Mouse (Mus musculus) megakaryocyte, embryonic 14.5 days (primary cell): ENCODE results near the gene Gclc. TPM values are rescaled to one million over a fixed set of nuclear protein-coding genes. Genes with fewer than 3 reads are reported as not detected.
A peak's percentile ranks its signal among the peaks of the same experiment; 100 is the strongest.

Source experiments
- H3K27me3 ChIP-seq: replicated peaks from 2 replicates; pipeline ENCODE3; 2012; ENCODE audit warnings: inconsistent platforms
- H3K36me3 ChIP-seq: replicated peaks from 2 replicates; pipeline ENCODE3; 2012; ENCODE audit warnings: low read length, inconsistent platforms, mixed read lengths
- H3K4me1 ChIP-seq: 2 replicates; pipeline ENCODE4 v1.6.1; 2012; ENCODE audit warnings: inconsistent platforms
- H3K4me3 ChIP-seq: replicated peaks from 2 replicates; pipeline ENCODE3; 2012; ENCODE audit warnings: moderate library complexity, mild to moderate bottlenecking, inconsistent platforms
- H3K9me3 ChIP-seq: 2 replicates; pipeline ENCODE4 v1.6.1; 2012; ENCODE audit warnings: inconsistent platforms
- FLI1 ChIP-seq: IDR thresholded peaks from 2 replicates; pipeline ENCODE4 v1.6.1; 2012; ENCODE audit warnings: low read length, inconsistent platforms, mixed read lengths
- GATA1 ChIP-seq: IDR thresholded peaks from 3 replicates; pipeline ENCODE4 v1.6.1; 2012; ENCODE audit warnings: mixed read lengths, low read length, inconsistent platforms, borderline replicate concordance
- polyA plus RNA-seq: library from polyadenylated mRNA; stranded (reverse); fragments of >175 nt; gene quantifications from 2 replicates; pipeline ENCODE4 v1.2.3, GENCODE M21; 2012; ENCODE audit warnings: low replicate concordance; ENCODE audit not compliant: insufficient read depth

The Gclc gene
- polyA plus RNA-seq: 2.3 and 9.1 TPM in 2 replicates

GRCm38 (mm10) chr9:77753853-77754727, at the start of gene Gclc:
TSS of gene Gclc (plus strand) at chr9:77754535.
- no peaks in the 10 kb centered on the region for H3K9me3 ChIP-seq
- no peak for TF ChIP-seq GATA1
- TF ChIP-seq FLI1: no peak
- H3K4me1 ChIP-seq: peaks cover 50% of the 10 kb centered on the region
- peak within 1 kb of the TSS; percentile 99 for H3K4me3 ChIP-seq
- no peaks in the 10 kb centered on the region for H3K27me3 ChIP-seq
- peaks cover 24% of the 10 kb centered on the region for H3K36me3 ChIP-seq

DNA sequence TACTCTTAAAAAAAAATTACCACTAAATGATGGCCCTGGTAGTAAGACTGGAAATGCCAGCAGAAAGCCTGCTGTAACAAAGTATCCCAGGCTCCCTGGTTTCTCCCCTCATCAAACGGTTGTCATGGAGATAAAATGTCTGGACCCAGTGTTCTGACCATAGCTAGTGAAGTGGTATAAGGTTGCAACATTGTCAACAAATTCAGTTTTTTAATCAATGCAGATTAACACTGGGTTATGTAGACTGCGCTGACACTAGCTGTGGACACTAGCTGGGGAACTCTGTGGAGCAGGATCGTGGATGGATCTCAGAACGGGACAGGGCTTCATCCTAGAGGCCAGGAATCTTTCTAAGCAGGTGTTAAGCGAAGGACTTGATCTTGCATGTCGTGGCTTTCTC, 47.8 kb upstream of the Gclc start:
- Histone ChIP-seq H3K9me3 (no peaks in the 10 kb centered on the region), H3K4me3 (no peak overlapping the region), H3K27me3 (peaks cover 2% of the 10 kb centered on the region), H3K4me1 (peaks cover 34% of the 10 kb centered on the region), H3K36me3 (no peaks in the 10 kb centered on the region)
- TF ChIP-seq FLI1: no peak
- no peak for TF ChIP-seq GATA1

- H3K4me3 ChIP-seq: no peak overlapping the region
- H3K4me1 ChIP-seq: peaks cover 35% of the 10 kb centered on the region
- no peaks in the 10 kb centered on the region for H3K36me3 ChIP-seq
- TF ChIP-seq GATA1: no peak
- TF ChIP-seq FLI1: no peak
- H3K9me3 ChIP-seq: no peaks in the 10 kb centered on the region
- H3K27me3 ChIP-seq: peaks cover 2% of the 10 kb centered on the region
These were observed 46.7 kb upstream of the Gclc start for GRCm38 (mm10) chr9:77707433-77708139.

GRCm38 (mm10) chr9:77708950-77709349, 45.4 kb upstream of the Gclc start:
- H3K4me3 ChIP-seq: peak overlapping the region; percentile 18
- no peaks in the 10 kb centered on the region for H3K9me3 ChIP-seq
- H3K27me3 ChIP-seq: peaks cover 2% of the 10 kb centered on the region
- TF ChIP-seq GATA1 (no peak), FLI1 (no peak)
- peaks cover 43% of the 10 kb centered on the region for H3K4me1 ChIP-seq
- H3K36me3 ChIP-seq: no peaks in the 10 kb centered on the region

GRCm38 (mm10) chr9:77711021-77711569, 43.2 kb upstream of the Gclc start:
- H3K4me3 ChIP-seq: no peak overlapping the region
- H3K9me3 ChIP-seq: no peaks in the 10 kb centered on the region
- H3K36me3 ChIP-seq: no peaks in the 10 kb centered on the region
- peaks cover 33% of the 10 kb centered on the region for H3K4me1 ChIP-seq
- peaks cover 4% of the 10 kb centered on the region for H3K27me3 ChIP-seq
- TF ChIP-seq GATA1: no peak
- TF ChIP-seq FLI1: no peak

DNA sequence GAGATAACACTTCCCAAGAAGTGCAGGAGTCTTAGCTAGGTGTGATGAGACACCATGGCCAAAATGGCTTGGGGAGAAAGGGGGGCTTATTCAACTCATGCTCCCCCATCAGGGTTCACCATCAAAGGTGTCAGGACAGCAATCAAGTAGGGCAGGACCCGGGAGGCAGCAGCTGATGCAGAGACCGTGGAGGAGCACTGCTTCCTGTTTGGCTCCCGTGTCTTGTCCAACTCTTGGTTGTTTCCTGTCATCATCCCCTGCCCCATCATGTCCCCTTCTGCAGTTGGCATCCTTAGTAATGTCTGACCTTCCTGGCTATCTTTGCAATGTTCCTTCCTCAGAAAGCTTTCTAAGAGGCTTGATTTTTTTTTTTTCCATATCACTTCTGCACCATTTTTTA, 41.5 kb upstream of the Gclc start:
- Histone ChIP-seq H3K4me1 (peaks cover 33% of the 10 kb centered on the region), H3K9me3 (no peaks in the 10 kb centered on the region), H3K27me3 (peaks cover 4% of the 10 kb centered on the region), H3K36me3 (no peaks in the 10 kb centered on the region), H3K4me3 (peak overlapping the region; percentile 56)
- TF ChIP-seq FLI1: no peak
- TF ChIP-seq GATA1: no peak

- Histone ChIP-seq H3K9me3 (no peaks in the 10 kb centered on the region), H3K4me1 (peaks cover 33% of the 10 kb centered on the region), H3K27me3 (peaks cover 4% of the 10 kb centered on the region), H3K4me3 (no peak overlapping the region), H3K36me3 (no peaks in the 10 kb centered on the region)
- TF ChIP-seq FLI1: no peak
- no peak for TF ChIP-seq GATA1
These were observed 41.0 kb upstream of the Gclc start for GRCm38 (mm10) chr9:77713301-77713700.

DNA sequence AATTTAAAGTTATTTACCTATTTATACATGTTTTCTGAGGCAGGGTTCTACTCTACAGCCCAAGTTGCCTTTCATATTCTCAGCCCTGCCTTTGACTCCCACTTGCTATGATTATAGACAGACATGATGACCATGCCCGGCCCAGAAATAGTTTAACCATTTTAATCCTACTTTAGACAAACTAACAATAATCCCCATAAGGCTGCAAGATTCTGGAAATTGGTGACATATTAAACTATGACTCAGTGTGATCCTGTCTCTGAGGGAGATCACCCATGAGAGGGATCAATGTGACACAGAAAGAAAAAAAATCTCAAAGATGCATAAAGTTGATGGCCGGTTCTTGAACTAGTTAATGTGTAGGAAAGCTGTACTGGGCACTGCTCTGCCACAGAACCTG, 39.1 kb upstream of the Gclc start:
- TF ChIP-seq FLI1: no peak
- TF ChIP-seq GATA1: no peak
- Histone ChIP-seq H3K27me3 (peaks cover 4% of the 10 kb centered on the region), H3K36me3 (no peaks in the 10 kb centered on the region), H3K4me3 (no peak overlapping the region), H3K9me3 (no peaks in the 10 kb centered on the region), H3K4me1 (peaks cover 29% of the 10 kb centered on the region)

DNA sequence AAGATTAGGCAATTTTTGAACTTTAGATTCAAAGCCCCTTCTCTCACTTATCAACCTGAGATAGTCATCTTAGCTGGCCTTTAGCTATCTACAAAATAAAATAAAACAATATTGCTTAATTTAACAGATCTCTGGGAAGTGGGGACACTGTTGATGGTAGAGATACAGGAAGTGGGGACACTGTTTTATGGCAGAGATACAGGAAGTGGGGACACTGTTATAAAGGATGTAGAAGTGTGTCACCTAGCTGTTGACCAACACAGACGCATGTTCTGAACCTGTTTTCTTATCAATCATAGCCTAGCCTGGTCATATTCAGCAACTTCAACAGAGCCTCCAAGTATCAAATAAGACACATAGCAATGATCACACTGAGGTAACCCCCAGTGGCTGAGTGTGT, 38.3 kb upstream of the Gclc start:
- Histone ChIP-seq H3K4me1 (peaks cover 22% of the 10 kb centered on the region), H3K36me3 (no peaks in the 10 kb centered on the region), H3K9me3 (no peaks in the 10 kb centered on the region), H3K27me3 (peaks cover 2% of the 10 kb centered on the region), H3K4me3 (no peak overlapping the region)
- TF ChIP-seq GATA1: no peak
- TF ChIP-seq FLI1: no peak
